Mouse (Mus musculus) heart, adult 2 months (tissue): ENCODE measurements around the gene Cyth4.

ENCODE experiments used
- CTCF ChIP-seq: fragments of 200-600 bp; IDR thresholded peaks from 2 replicates; pipeline ENCODE4 v1.8.1; 2022; ENCODE audit warnings: antibody characterized with exemption, mild to moderate bottlenecking, moderate library complexity
- EP300 ChIP-seq: fragments of 200-500 bp; IDR thresholded peaks from 2 replicates; pipeline ENCODE4 v1.6.1; 2011; ENCODE audit warnings: low read depth, low read length, control low read depth; ENCODE audit not compliant: insufficient read depth
- POLR2A ChIP-seq: fragments of 200-500 bp; IDR thresholded peaks from 2 replicates; pipeline ENCODE4 v1.6.1; 2011; ENCODE audit warnings: mild to moderate bottlenecking, low read depth, low read length, control low read depth; ENCODE audit not compliant: insufficient read depth

- TF ChIP-seq POLR2A (no peak), CTCF (no peak), EP300 (no peak)
These were observed 27.6 kb downstream of the Cyth4 start for GRCm38 (mm10) chr15:78624431-78624950.
